Mouse (Mus musculus) brain, embryonic 18.5 days (tissue): ENCODE data around the gene Sapcd2.

Source experiments
- DNase-seq: peaks from one replicate; pipeline ENCODE4 v3.0.0-alpha.2; 2012; ENCODE audit warnings: low read depth, low spot score

Sapcd2 gene

GRCm38 (mm10) chr2:25422587-25423410 is 50.7 kb downstream of the Sapcd2 start, which contains the start of gene Fut7:
Fut7 (plus strand) TSS chr2:25423267.
- no peak for DNase-seq

- DNase-seq = no peak
Measured at GRCm38 (mm10) chr2:25423626-25424025, 51.5 kb downstream of the Sapcd2 start.

GRCm38 (mm10) chr2:25425481-25425880 is 53.4 kb downstream of the Sapcd2 start:
- DNase-seq = no peak

GRCm38 (mm10) chr2:25426721-25427191 is 54.6 kb downstream of the Sapcd2 start:
- no peak for DNase-seq

- DNase-seq = no peak
Measured at GRCm38 (mm10) chr2:25427256-25427655, 55.1 kb downstream of the Sapcd2 start.
